47 mouse cellular contexts compared by ENCODE assay signal in genomic region chr5:143222287-143222686, GRCm38 (mm10). TPM values are rescaled to one million over a fixed set of nuclear protein-coding genes. Genes with fewer than 3 reads are reported as not detected.
"Had no signal": no experiment of that assay in that cellular context is flagged by ENCODE, and none has a peak within 500 bp of the region (broad histone marks: within the 10 kb centered on the region; RNA-seq: fewer than 3 reads in every experiment).

No protein-coding gene starts in this region.

- H3K4me3 ChIP-seq: limb, embryonic 10.5 days; limb, embryonic 12.5 days; limb, embryonic 13.5 days; limb, embryonic 15.5 days; liver, embryonic 12.5 days; liver, embryonic 13.5 days; liver, embryonic 15.5 days; lung, embryonic 15.5 days; megakaryocyte, embryonic 14.5 days; midbrain, embryonic 10.5 days; midbrain, embryonic 12.5 days; midbrain, embryonic 13.5 days; midbrain, embryonic 15.5 days; myocyte had no signal

- H3K36me3 ChIP-seq: limb, embryonic 10.5 days; limb, embryonic 12.5 days; limb, embryonic 13.5 days; limb, embryonic 15.5 days; liver, embryonic 12.5 days; liver, embryonic 13.5 days; liver, embryonic 15.5 days; lung, embryonic 15.5 days; midbrain, embryonic 10.5 days; midbrain, embryonic 12.5 days; midbrain, embryonic 13.5 days; midbrain, embryonic 15.5 days had no signal

- DNase-seq: left cerebral cortex, postnatal 4 days; liver; liver, embryonic 13.5 days; liver, postnatal 0 days; lung, adult 18-20 months; lung, adult 2 months; lung, embryonic 14.5 days; lung, postnatal 10 days; lung, postnatal 14 days; lung, postnatal 36 days; lung, postnatal 4 days; midbrain, embryonic 14.5 days had no signal

- H3K27ac ChIP-seq: limb, embryonic 10.5 days; limb, embryonic 12.5 days; limb, embryonic 13.5 days; limb, embryonic 15.5 days; liver, embryonic 12.5 days; liver, embryonic 13.5 days; liver, embryonic 14.5 days; liver, embryonic 15.5 days; lung, embryonic 15.5 days; macrophage; midbrain, embryonic 10.5 days; midbrain, embryonic 12.5 days; midbrain, embryonic 13.5 days; midbrain, embryonic 15.5 days had no signal

- H3K9me3 ChIP-seq: limb, embryonic 10.5 days; limb, embryonic 12.5 days; limb, embryonic 13.5 days; limb, embryonic 15.5 days; liver, embryonic 12.5 days; liver, embryonic 13.5 days; liver, embryonic 15.5 days; lung, embryonic 15.5 days; midbrain, embryonic 10.5 days; midbrain, embryonic 12.5 days; midbrain, embryonic 13.5 days; midbrain, embryonic 15.5 days had no signal

- H3K9ac ChIP-seq: limb, embryonic 12.5 days; limb, embryonic 13.5 days; limb, embryonic 15.5 days; liver, embryonic 12.5 days; liver, embryonic 13.5 days; liver, embryonic 14.5 days; liver, embryonic 15.5 days; liver, postnatal 0 days; lung, embryonic 14.5 days; lung, embryonic 15.5 days; midbrain, embryonic 12.5 days; midbrain, embryonic 13.5 days; midbrain, embryonic 15.5 days had no signal

- H3K4me2 ChIP-seq: limb, embryonic 12.5 days; limb, embryonic 13.5 days; limb, embryonic 15.5 days; liver, embryonic 11.5 days; liver, embryonic 12.5 days; liver, embryonic 13.5 days; liver, embryonic 15.5 days; lung, embryonic 14.5 days; lung, embryonic 15.5 days; midbrain, embryonic 11.5 days; midbrain, embryonic 12.5 days; midbrain, embryonic 13.5 days; midbrain, embryonic 15.5 days had no signal

- H3K27me3 ChIP-seq: limb, embryonic 12.5 days; limb, embryonic 13.5 days; limb, embryonic 15.5 days; liver, embryonic 15.5 days; lung, embryonic 15.5 days; midbrain, embryonic 12.5 days; midbrain, embryonic 13.5 days; midbrain, embryonic 15.5 days had no signal

- H3K4me1 ChIP-seq: limb, embryonic 10.5 days; limb, embryonic 12.5 days; limb, embryonic 13.5 days; limb, embryonic 15.5 days; liver, embryonic 12.5 days; liver, embryonic 13.5 days; liver, embryonic 15.5 days; lung, embryonic 15.5 days; megakaryocyte, embryonic 14.5 days; midbrain, embryonic 10.5 days; midbrain, embryonic 12.5 days; midbrain, embryonic 13.5 days; midbrain, embryonic 15.5 days had no signal

RNA-seq across cellular contexts. Expression of gene Spdye4a, which starts 4.4 kb away (rescaled TPM):
- total RNA-seq: left cerebral cortex, adult 8-10 months; left cerebral cortex, postnatal 10 days; left cerebral cortex, postnatal 14 days; left cerebral cortex, postnatal 25 days; left cerebral cortex, postnatal 36 days; left cerebral cortex, postnatal 4 days; liver, adult 2 months; megakaryocyte progenitor cell, adult 5-6 weeks; megakaryocyte, adult 5-6 weeks; megakaryocyte-erythroid progenitor cell, adult 5-6 weeks; midbrain, postnatal 0 days; monocyte, adult 5-6 weeks had no signal
- polyA plus RNA-seq: limb, embryonic 10.5 days; limb, embryonic 11.5 days; limb, embryonic 12.5 days; limb, embryonic 13.5 days; limb, embryonic 14.5 days; limb, embryonic 15.5 days; liver, adult 2 months; liver, embryonic 11.5 days; liver, embryonic 12.5 days; liver, embryonic 13.5 days; liver, embryonic 14.5 days; liver, embryonic 15.5 days; liver, embryonic 16.5 days; liver, postnatal 0 days; lung, adult 2 months; lung, embryonic 14.5 days; lung, embryonic 15.5 days; lung, embryonic 16.5 days; lung, postnatal 0 days; macrophage; midbrain, embryonic 10.5 days; midbrain, embryonic 11.5 days; midbrain, embryonic 12.5 days; midbrain, embryonic 13.5 days; midbrain, embryonic 14.5 days; midbrain, embryonic 15.5 days; midbrain, embryonic 16.5 days; myocyte; neural tube, embryonic 11.5 days had no signal

RNA-seq across cellular contexts. Expression of gene Spdye4b, which starts 41.5 kb away (rescaled TPM):
- total RNA-seq: left cerebral cortex, adult 8-10 months; left cerebral cortex, postnatal 10 days; left cerebral cortex, postnatal 14 days; left cerebral cortex, postnatal 25 days; left cerebral cortex, postnatal 36 days; liver, adult 2 months; megakaryocyte progenitor cell, adult 5-6 weeks; megakaryocyte, adult 5-6 weeks; megakaryocyte-erythroid progenitor cell, adult 5-6 weeks; midbrain, postnatal 0 days had no signal
- polyA plus RNA-seq: limb, embryonic 10.5 days; limb, embryonic 11.5 days; limb, embryonic 12.5 days; limb, embryonic 13.5 days; limb, embryonic 14.5 days; limb, embryonic 15.5 days; liver, adult 2 months; liver, embryonic 11.5 days; liver, embryonic 12.5 days; liver, embryonic 13.5 days; liver, embryonic 14.5 days; liver, embryonic 15.5 days; liver, embryonic 16.5 days; liver, postnatal 0 days; lung, adult 2 months; lung, embryonic 14.5 days; lung, embryonic 15.5 days; lung, postnatal 0 days; macrophage; midbrain, embryonic 10.5 days; midbrain, embryonic 11.5 days; midbrain, embryonic 12.5 days; midbrain, embryonic 14.5 days; midbrain, embryonic 15.5 days; midbrain, embryonic 16.5 days; midbrain, postnatal 0 days; myocyte; neural tube, embryonic 11.5 days had no signal
